Mouse (Mus musculus) liver (tissue): ENCODE results near the gene Grin2c.

Experiments
- DNase-seq: peaks from one replicate; pipeline ENCODE4 v3.0.0-alpha.2; 2020; ENCODE audit warnings: mixed read lengths

Gene Grin2c

DNA sequence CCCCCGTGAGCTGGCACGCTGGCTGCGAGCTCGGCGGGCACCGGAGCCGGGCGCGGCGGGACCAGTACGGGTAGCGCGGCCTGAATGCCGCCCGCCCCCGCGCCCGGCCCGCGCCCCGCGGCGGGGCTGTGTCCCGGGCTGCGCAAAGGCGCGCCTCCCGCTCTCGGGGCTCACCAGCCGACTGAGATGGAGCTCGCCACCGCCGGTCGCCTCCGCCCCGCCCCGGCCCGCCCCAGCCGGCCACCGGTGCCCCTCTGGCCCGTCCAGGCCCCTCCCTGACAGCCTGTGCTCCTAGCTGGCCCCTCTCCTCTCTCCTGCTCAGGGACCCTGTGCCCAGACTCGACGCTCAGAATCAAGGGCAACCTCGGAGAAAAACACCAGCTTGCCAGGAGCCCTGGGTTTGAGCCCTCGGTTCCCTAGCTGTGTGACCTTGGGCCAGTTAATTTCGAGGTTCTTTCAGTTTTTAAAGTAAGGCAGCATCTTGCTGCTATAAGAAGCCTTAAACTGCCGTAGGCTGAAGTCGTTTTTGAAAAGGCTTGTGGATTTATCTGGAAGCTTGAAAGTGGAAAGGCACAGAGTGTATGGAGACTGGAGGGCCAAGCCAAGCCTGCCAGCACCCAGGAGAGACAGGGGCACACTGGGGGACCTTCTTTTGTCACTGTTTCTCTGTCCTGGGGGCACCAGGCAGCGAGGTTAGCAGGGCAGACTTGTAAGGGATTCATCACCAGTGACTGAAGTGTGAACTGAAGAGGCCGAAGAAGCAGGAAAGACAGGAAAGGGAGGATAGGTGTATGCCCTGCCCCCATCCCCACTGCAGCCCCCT, at the start of gene Grin2c:
Gene Grin2c (minus strand): TSS at position 183 of the 823 bp plus-strand sequence.
- no peak for DNase-seq

GRCm38 (mm10) chr11:115314249-115314648, 47.2 kb upstream of the Grin2c start:
- no peak for DNase-seq

DNA sequence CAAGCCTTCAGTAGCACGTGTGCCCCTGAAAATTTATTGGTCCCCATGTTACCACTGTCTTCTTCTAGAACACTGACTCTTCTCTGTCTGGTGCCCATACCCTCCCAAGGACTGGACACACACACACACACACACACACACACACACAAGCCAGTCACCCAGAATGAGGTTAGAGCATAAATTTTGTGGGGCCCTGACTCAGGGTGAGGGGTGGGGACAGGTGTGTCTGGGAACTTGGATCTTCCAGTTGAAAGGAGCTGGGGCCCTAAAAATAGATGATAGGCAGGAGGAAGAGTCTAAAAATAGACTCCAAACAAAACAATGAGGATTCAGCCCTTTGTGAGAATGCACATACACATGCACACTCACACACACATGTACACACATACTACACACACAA, 41.7 kb upstream of the Grin2c start:
- no peak for DNase-seq

DNA sequence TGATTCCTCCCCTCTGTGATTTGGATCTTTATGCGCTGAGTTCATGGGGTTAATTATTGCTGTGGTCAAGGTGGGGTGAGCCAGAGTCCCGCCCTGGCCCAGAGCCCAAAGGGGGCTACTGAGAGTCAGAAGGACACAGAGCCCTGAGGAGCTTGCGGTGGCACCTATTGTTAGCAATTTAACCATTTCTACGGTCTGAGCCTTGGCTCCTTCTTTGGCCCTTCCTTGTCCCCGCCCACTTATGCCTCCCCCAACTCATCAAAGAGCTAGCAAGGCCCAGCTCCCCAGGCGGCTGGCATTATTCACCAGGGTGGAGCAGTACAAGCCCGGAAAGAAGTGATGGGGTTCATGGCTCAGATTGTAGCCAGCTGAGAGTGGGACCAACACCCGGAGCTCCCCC, 39.8 kb upstream of the Grin2c start, which contains the start of gene Otop2:
Gene Otop2 (plus strand): TSS at position 301 of the 400 bp plus-strand sequence.
- DNase-seq = no peak

GRCm38 (mm10) chr11:115303167-115303566, 36.1 kb upstream of the Grin2c start:
- no peak for DNase-seq

DNA sequence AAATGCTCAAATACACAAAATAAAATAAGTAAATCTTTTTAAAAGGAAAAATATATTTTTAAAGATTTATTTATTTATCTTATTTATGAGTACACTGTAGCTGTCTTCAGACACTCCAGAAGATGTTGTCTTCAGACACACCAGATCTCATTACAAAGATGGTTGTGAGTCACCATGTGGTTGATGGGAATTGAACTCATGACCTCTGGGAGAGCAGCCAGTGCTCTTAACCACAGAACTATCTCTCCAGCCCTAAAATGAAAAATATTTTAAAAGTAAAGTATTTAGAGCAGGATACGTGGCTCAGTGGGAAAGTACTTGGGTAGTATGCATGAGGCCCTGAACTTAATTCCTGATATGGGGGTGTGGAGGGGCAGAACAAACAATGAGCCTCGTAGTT, 34.3 kb upstream of the Grin2c start:
- no peak for DNase-seq

- DNase-seq = no peak
Observed at GRCm38 (mm10) chr11:115300745-115301144, 33.7 kb upstream of the Grin2c start.

DNA sequence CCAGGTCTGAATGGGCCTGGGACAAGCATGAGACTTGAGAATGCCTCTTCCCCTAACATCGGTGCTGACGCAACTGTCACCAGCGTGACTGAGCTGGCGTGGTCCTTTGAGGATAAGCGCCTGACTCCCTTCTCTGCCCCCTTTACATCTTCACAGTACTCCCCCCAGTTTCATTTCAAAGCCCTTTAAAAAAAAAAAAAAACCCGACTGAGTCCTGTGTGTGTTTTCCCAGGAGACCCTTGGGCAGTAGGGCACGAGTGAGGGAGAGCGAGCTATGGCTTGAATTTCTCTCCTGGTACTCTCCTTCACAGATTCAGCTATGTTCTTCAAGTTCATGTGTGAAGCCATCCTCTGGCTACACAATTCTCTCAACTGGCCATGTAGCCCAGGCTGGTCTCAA, 31.1 kb upstream of the Grin2c start:
- no peak for DNase-seq

- DNase-seq = peak; percentile 65
Observed at GRCm38 (mm10) chr11:115297214-115297826, 30.3 kb upstream of the Grin2c start, which contains the start of gene Fads6. Gene Fads6 (minus strand): TSS chr11:115297663.

- DNase-seq = no peak
Observed at GRCm38 (mm10) chr11:115296471-115297210, 29.6 kb upstream of the Grin2c start.

DNA sequence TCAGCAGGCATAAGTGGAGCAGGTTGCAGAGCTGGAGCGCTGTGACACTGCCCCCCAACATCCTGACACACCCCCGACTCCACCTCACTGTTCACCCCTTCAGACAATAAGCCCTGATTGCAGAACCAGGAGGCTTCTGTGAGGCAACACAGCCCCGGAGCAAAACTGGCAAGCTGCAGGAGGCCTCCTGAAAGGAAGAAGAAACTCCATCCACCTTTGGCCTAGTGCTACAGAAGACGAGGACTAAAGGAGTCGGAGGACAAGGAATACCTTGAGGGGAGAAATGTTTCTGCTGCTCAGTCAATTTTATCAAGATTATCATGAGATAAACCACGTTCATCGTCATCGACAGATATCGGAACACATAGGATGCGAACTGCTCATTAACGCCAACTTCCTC, 28.9 kb upstream of the Grin2c start:
- DNase-seq = no peak

DNA sequence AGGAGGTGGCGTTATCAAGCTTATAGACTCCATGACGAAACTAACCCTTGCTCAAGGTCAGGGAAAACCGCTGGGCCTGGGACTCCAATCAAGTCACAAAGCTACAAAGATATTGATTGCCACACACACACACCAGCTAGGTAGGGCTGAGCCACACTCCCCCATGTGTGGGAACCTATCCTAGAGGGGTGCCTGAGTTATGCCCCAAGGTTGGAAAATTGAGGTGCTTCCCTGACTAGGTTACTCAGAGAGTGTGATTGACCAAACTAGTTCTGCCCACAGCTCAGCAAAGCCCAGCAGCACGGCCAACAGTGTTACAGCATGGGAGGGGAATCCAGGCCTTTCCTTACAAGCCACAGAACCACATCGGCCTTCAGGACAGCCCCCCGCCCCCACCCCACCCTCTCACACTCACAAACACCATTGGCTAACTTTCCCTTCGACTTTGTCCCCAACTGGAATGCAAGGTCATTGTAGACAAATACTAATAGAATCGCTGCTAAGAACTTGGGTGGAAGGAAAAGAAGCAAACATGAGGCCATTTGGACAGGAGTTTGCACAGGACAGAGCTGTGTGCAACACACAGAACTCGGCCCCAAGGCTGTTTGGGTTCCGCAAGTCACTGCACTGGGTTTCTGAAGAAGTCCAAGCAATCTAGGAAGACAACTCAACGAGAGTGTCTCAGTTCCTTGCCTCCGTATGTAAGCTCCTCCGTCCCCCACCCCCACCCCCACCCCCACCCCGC, 25.8 kb upstream of the Grin2c start:
- DNase-seq = peak; percentile 46

DNA sequence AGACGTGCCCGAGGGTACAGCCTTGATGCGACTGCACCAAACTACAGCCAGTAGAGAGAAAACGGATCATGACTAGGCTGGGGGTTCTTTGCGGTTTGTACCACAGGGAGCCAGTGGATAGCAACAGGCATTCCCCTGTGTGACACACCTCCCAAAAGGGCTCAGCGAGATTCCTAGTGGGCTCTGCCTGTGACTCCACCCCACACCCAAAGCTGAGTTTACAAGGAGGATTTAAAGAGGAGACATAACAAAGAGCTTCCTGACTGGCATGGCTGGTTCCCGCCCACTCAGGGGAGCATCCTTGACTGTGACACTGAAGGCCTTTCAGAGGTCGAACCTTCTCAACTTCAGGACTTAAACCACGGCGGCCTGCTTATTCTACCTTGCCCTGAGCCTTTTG, 24.5 kb upstream of the Grin2c start:
- no peak for DNase-seq

DNA sequence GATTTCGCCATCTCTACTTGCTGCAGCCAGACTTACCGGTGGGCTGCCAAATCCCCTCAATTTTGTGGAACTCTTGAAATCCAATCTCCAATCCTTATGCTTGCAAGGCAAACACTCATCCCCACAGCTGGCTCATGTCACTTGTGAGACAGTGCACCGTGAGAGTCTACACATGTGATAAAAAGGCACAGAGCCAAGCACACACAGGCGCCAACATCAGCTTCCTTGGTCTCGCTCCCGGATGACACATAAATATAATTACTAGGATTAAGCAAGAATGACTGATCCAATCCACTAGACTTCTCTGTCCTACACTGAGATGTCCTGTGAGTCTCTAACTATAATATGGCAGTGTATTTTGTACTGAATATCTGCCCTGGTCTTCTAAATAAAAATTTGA, 23.9 kb upstream of the Grin2c start:
- no peak for DNase-seq

- no peak for DNase-seq
Observed at GRCm38 (mm10) chr11:115290314-115290713, 23.3 kb upstream of the Grin2c start.

DNA sequence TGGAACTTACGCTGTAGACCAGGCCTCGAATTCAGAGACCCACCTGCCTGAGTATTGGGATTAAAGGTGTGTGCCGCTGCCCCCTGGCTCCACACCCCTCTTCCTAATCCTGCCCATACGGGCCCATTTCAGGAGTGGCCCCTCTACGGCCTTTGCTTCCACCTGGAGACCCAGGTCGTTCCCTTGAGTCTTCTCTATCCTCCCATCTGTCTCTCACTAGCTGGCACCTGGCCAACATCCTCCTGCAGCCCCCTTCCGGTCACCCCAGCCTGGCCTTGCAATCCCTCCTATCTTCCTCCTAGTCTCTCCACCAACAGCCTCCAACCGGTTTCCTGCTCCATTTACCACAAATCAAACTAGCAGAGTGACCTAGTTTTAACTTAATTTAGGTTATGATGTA, 22.8 kb upstream of the Grin2c start:
- no peak for DNase-seq

- no peak for DNase-seq
Observed at GRCm38 (mm10) chr11:115288305-115288704, 21.3 kb upstream of the Grin2c start.

GRCm38 (mm10) chr11:115287386-115287785, 20.3 kb upstream of the Grin2c start:
- no peak for DNase-seq

DNA sequence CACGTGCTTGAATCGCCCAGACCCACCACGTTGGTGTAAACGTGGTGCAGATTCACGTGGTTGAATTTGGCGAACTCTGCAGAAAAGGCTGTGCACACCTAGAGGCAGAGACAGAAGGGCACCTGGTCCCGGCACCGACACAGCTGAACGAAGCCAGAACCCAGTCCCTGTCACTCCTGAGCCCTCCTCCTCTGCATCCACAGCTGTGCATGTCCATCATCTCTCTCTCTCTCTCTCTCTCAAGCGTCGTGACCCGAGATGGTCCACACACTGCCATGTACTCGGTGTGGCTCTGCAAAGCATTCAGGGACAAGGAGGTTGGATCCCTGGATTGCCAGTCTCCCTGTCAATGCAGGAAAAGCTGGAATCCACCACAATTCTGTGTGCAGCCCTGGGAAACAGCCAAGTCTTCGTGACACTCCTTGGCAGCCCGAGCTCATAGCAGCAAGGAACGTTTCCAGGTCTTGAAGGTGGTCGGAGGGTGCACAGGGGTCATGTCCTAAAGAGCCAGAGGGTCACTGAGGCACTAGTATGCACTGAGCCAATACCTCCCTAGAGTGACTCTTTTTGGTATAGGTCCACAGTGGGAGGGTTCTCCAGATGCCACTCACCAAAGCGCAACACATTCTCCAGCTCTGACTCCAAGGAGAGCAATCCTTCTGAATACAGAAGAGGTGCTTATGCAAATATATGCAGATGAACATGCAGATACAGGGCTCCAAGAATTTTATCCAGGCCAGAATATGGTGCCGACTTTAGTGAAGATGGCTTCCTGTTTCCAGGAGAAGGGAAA, 19.4 kb upstream of the Grin2c start:
- DNase-seq = no peak

- no peak for DNase-seq
Observed at GRCm38 (mm10) chr11:115285282-115285681, 18.2 kb upstream of the Grin2c start.

DNA sequence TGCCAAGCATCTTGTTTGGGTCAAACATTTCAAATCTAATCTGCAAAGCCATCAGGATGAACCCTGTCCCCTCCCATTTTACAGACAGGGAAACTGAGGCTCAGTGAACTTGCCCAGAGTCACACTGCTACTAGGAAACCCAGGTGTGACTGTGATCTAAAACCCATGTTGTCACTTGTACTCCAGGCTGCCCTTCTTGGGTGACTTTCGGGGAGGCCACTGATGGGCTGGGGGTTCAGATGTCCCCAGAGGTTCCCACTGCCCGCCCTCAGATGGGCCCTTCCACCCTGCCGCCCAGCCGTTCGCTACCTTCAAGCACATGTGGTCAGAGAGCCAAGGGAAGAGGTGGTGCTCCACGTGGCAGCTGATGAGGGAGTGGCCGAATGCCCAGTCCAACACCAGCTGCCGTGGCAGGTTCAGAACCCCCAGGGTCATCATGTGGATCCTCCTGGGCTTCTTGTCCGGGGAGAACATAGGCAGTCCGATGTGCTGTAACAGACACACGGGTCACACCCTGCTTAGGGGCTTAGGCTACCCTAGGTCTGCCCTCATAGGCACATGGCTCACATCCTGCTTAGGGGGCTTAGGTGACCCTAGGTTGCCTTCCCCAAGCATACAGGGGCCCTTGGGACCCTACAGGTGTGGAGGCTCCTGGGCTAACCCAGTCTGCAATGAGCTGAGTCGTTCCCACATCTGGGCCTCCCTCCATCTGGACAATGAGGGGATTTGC, 17.0 kb upstream of the Grin2c start:
- no peak for DNase-seq

DNA sequence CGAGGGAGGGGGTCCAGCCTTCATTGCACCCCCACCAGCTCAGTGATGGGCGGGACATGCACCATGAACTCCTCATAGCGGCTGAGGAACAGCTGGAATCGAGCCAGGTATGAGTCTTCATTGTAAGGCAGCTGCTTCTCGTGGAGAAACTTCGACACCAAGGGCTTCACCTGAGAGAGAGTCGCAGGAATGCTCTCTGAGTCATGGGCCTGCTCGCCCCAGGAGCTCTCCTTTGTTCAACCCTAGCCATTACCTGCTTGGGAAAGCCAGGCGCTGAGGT, 16.4 kb upstream of the Grin2c start:
- no peak for DNase-seq
